ENCODE assay signal across 22 mouse cellular contexts in the genomic region with DNA sequence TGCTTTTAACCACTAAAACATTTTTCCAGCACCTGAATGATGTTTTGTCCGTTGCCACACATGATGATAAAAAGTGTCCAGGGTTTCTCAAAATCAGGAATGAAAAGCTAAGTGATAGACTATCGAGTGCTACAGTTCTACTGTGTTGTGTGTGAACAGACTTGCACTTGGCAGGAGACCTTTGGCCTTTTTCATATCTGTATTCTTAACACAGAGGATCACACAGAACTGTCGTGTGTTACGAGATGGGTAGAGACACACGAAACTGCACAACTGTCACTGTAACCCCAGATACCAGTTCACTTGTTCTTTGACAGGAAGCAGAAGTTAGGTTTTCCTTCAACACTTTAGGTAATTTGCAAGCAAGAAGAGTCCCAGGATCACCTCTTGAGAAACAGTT.
A peak's percentile ranks its signal among the peaks of the same experiment; 100 is the strongest.
DNase-seq lines count a peak whose midpoint lies in the region; ATAC-seq lines count a peak whose summit lies in the region.
"Had no signal": no experiment of that assay in that cellular context is flagged by ENCODE, and none has a peak within 500 bp of the region (broad histone marks: within the 10 kb centered on the region; RNA-seq: fewer than 3 reads in every experiment).

No protein-coding gene starts in this region.

- no peaks in the 10 kb centered on the region for H3K27me3 ChIP-seq in forebrain, embryonic 11.5 days (ENCODE audit: control insufficient read depth, insufficient read depth, low read length)
- H3K27me3 ChIP-seq in forebrain, embryonic 10.5 days (ENCODE audit: poor library complexity, severe bottlenecking) = no peaks in the 10 kb centered on the region
- H3K27me3 ChIP-seq in neural tube, embryonic 11.5 days (ENCODE audit: control insufficient read depth, insufficient read depth, low read length) = no peaks in the 10 kb centered on the region
- no peaks in the 10 kb centered on the region for H3K27me3 ChIP-seq in hindbrain, embryonic 15.5 days
- H3K27me3 ChIP-seq in neural tube, embryonic 13.5 days = no peaks in the 10 kb centered on the region
- H3K27me3 ChIP-seq: embryonic facial prominence, embryonic 15.5 days; heart, embryonic 12.5 days; limb, embryonic 13.5 days; liver, embryonic 13.5 days had no signal

- no peak overlapping the region for H3K27ac ChIP-seq in forebrain, embryonic 11.5 days (ENCODE audit: low read depth, low read length)
- no peak overlapping the region for H3K27ac ChIP-seq in forebrain, embryonic 10.5 days
- no peak overlapping the region for H3K27ac ChIP-seq in neural tube, embryonic 11.5 days (ENCODE audit: low read depth, low read length)
- 0 out of 2 replicates have a peak overlapping the region, but pooled peaks have one; percentile 48 for H3K27ac ChIP-seq in hindbrain, embryonic 15.5 days (replicated peaks)
- H3K27ac ChIP-seq in neural tube, embryonic 13.5 days (replicated peaks) = no peak overlapping the region
- H3K27ac ChIP-seq: embryonic facial prominence, embryonic 15.5 days; limb, embryonic 13.5 days; liver, embryonic 13.5 days; macrophage had no signal

- H3K36me3 ChIP-seq in forebrain, embryonic 11.5 days (ENCODE audit: control insufficient read depth, insufficient read depth, low read length) = no peaks in the 10 kb centered on the region
- no peaks in the 10 kb centered on the region for H3K36me3 ChIP-seq in forebrain, embryonic 10.5 days (replicated peaks)
- H3K36me3 ChIP-seq in neural tube, embryonic 11.5 days (ENCODE audit: control insufficient read depth, insufficient read depth, low read length) = no peaks in the 10 kb centered on the region
- no peaks in the 10 kb centered on the region for H3K36me3 ChIP-seq in hindbrain, embryonic 15.5 days
- no peaks in the 10 kb centered on the region for H3K36me3 ChIP-seq in neural tube, embryonic 13.5 days
- H3K36me3 ChIP-seq: embryonic facial prominence, embryonic 15.5 days; G1E; limb, embryonic 13.5 days; liver, embryonic 13.5 days had no signal

- ATAC-seq in forebrain, embryonic 11.5 days (replicated peaks; ENCODE audit: low FRiP score) = peak; percentile 5; the same call in 1 of the 2 replicates
- ATAC-seq in neural tube, embryonic 11.5 days (ENCODE audit: insufficient read depth, low FRiP score, low TSS enrichment) = peak; percentile 35; the same call in 1 of the 2 replicates
- 0 out of 2 replicates have a peak, but pooled peaks have one; percentile 15 for ATAC-seq in hindbrain, embryonic 15.5 days (ENCODE audit: low FRiP score, low read depth)
- ATAC-seq in neural tube, embryonic 13.5 days (ENCODE audit: low read depth) = 0 out of 2 replicates have a peak, but pooled peaks have one; percentile 15
- ATAC-seq: inflammation-experienced regulatory T-cells, adult 6 months had no signal

- WGBS in forebrain, embryonic 11.5 days = 88% methylated on average over 5 of the region's 5 CpGs
- WGBS in forebrain, embryonic 10.5 days = 98% methylated on average over 5 of the region's 5 CpGs
- WGBS in neural tube, embryonic 11.5 days = 89% methylated on average over 5 of the region's 5 CpGs
- WGBS in hindbrain, embryonic 15.5 days = 62% methylated on average over 5 of the region's 5 CpGs
- 70% methylated on average over 5 of the region's 5 CpGs for WGBS in neural tube, embryonic 13.5 days

- H3K4me2 ChIP-seq in forebrain, embryonic 11.5 days (ENCODE audit: low read depth, low read length, severe bottlenecking) = no peak overlapping the region
- H3K4me2 ChIP-seq in neural tube, embryonic 11.5 days (ENCODE audit: low read depth) = no peak overlapping the region
- no peak overlapping the region for H3K4me2 ChIP-seq in hindbrain, embryonic 15.5 days
- no peak overlapping the region for H3K4me2 ChIP-seq in neural tube, embryonic 13.5 days
- H3K4me2 ChIP-seq: embryonic facial prominence, embryonic 15.5 days; heart, embryonic 12.5 days; limb, embryonic 13.5 days; liver, embryonic 13.5 days; lung, embryonic 14.5 days had no signal

- no peak overlapping the region for H3K4me3 ChIP-seq in forebrain, embryonic 11.5 days (ENCODE audit: low read depth, low read length)
- no peak overlapping the region for H3K4me3 ChIP-seq in forebrain, embryonic 10.5 days
- no peak overlapping the region for H3K4me3 ChIP-seq in neural tube, embryonic 11.5 days (ENCODE audit: low read depth, low read length)
- no peak overlapping the region for H3K4me3 ChIP-seq in hindbrain, embryonic 15.5 days
- no peak overlapping the region for H3K4me3 ChIP-seq in neural tube, embryonic 13.5 days
- H3K4me3 ChIP-seq: embryonic facial prominence, embryonic 15.5 days; heart, embryonic 12.5 days; limb, embryonic 13.5 days; liver, embryonic 13.5 days had no signal

- no peaks in the 10 kb centered on the region for H3K4me1 ChIP-seq in forebrain, embryonic 11.5 days (replicated peaks; ENCODE audit: control insufficient read depth, insufficient read depth, low read length)
- peaks cover 3% of the 10 kb centered on the region; the same call in 1 of the 2 replicates for H3K4me1 ChIP-seq in forebrain, embryonic 10.5 days
- H3K4me1 ChIP-seq in neural tube, embryonic 11.5 days (ENCODE audit: control insufficient read depth, insufficient read depth, low read length) = no peaks in the 10 kb centered on the region
- peaks cover 11% of the 10 kb centered on the region; the same call in 1 of the 2 replicates for H3K4me1 ChIP-seq in hindbrain, embryonic 15.5 days (replicated peaks)
- H3K4me1 ChIP-seq in neural tube, embryonic 13.5 days (replicated peaks) = peaks cover 14% of the 10 kb centered on the region
- H3K4me1 ChIP-seq: embryonic facial prominence, embryonic 15.5 days; heart, embryonic 12.5 days; limb, embryonic 13.5 days; liver, embryonic 13.5 days had no signal

- no peak overlapping the region for H3K9ac ChIP-seq in forebrain, embryonic 11.5 days (ENCODE audit: low read length)
- H3K9ac ChIP-seq in neural tube, embryonic 11.5 days (ENCODE audit: low read length) = no peak overlapping the region
- no peak overlapping the region for H3K9ac ChIP-seq in hindbrain, embryonic 15.5 days
- H3K9ac ChIP-seq in neural tube, embryonic 13.5 days = no peak overlapping the region
- H3K9ac ChIP-seq: embryonic facial prominence, embryonic 15.5 days; heart, embryonic 12.5 days; limb, embryonic 13.5 days; liver, embryonic 13.5 days; lung, embryonic 14.5 days had no signal

- H3K9me3 ChIP-seq in forebrain, embryonic 11.5 days (ENCODE audit: control insufficient read depth, low read length) = no peaks in the 10 kb centered on the region
- H3K9me3 ChIP-seq in forebrain, embryonic 10.5 days = no peaks in the 10 kb centered on the region
- H3K9me3 ChIP-seq in neural tube, embryonic 11.5 days (ENCODE audit: control insufficient read depth, low read length) = no peaks in the 10 kb centered on the region
- H3K9me3 ChIP-seq in hindbrain, embryonic 15.5 days = no peaks in the 10 kb centered on the region
- no peaks in the 10 kb centered on the region for H3K9me3 ChIP-seq in neural tube, embryonic 13.5 days
- H3K9me3 ChIP-seq: embryonic facial prominence, embryonic 15.5 days; heart, embryonic 12.5 days; limb, embryonic 13.5 days; liver, embryonic 13.5 days had no signal

- DNase-seq in forebrain, embryonic 11.5 days (ENCODE audit: low spot score) = no peak
- DNase-seq in forebrain, embryonic 10.5 days (ENCODE audit: extremely low spot score, low spot score) = no peak
- DNase-seq in neural tube, embryonic 11.5 days (ENCODE audit: low spot score) = no peak
- DNase-seq in neural tube, embryonic 10.5 days (ENCODE audit: extremely low spot score, low spot score) = no peak
- DNase-seq in cerebellum, postnatal 36 days = no peak
- DNase-seq in layer of hippocampus, adult 18-20 months (ENCODE audit: low spot score in 2 of 2) = no peak
- DNase-seq: adrenal gland, postnatal 25 days; cerebellum, adult 11 months; heart, adult 11 months; heart, postnatal 14 days; kidney, adult 9 months; kidney, postnatal 25 days; liver, embryonic 13.5 days had no signal
